Mouse (Mus musculus): ENCODE data around the gene Gm9903.
A peak's percentile ranks its signal among the peaks of the same experiment; 100 is the strongest.

Gm9903 gene

DNA sequence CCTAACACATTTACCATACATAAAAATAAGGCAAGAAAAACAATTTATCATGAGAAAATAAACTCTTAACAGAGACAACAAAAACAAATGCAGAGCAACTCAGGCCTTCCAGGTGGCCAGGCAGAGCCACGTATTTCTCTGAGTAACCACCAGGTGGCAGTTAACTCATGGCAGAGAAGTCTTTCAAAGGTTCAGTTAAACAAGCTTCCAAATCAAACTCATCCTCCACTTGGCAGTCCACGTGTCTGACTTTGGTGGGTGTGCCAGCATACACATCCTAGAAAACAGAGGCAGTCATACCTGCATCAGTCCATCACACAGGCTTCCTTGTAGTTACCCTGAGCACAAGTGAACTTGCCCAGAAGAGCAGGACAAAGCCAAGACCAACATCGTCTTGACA lies 10.9 kb downstream of the Gm9903 start:
- peak; percentile 18 to 61 for DNase-seq (ENCODE audit: low spot score in 2 of 2)

DNA sequence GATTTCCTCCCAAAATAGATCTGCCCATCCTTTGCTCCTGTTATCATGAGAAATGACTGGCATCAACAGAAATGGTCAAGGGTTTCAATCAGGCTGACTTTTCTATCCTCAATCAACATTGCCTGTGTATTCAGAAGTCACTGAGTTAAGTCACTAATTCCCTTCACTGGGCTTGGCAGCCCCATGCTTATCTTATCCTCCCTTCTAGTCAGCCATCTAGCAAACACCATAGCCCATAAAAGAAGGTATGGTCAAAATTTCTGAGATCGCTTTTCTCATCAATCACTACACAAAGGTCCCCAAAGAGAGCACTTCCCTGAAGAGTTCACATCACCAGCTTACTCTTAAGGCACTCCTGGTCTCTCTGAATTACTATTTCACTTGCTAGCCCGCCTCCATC lies 21.3 kb downstream of the Gm9903 start:
- DNase-seq (ENCODE audit: low spot score in 2 of 2): no peak

DNA sequence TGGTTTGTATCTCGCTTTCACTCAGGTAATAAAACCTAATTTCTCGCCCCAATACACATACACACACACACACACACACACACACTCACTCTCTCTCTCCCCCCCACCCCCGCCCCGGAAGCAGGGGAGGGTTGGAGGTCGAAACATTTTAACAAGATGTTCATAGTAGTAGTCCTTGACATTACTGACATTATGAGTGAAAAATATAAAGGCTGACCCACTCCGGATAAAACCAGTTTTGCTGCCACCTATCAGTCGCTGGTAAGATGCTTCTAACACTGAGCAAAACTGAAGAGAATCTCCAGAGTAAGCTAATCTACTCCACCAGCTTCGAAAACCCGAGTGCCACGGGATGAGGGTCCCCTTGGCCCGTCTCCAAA lies 21.8 kb downstream of the Gm9903 start:
- no peak for DNase-seq (ENCODE audit: low spot score in 2 of 2)

DNA sequence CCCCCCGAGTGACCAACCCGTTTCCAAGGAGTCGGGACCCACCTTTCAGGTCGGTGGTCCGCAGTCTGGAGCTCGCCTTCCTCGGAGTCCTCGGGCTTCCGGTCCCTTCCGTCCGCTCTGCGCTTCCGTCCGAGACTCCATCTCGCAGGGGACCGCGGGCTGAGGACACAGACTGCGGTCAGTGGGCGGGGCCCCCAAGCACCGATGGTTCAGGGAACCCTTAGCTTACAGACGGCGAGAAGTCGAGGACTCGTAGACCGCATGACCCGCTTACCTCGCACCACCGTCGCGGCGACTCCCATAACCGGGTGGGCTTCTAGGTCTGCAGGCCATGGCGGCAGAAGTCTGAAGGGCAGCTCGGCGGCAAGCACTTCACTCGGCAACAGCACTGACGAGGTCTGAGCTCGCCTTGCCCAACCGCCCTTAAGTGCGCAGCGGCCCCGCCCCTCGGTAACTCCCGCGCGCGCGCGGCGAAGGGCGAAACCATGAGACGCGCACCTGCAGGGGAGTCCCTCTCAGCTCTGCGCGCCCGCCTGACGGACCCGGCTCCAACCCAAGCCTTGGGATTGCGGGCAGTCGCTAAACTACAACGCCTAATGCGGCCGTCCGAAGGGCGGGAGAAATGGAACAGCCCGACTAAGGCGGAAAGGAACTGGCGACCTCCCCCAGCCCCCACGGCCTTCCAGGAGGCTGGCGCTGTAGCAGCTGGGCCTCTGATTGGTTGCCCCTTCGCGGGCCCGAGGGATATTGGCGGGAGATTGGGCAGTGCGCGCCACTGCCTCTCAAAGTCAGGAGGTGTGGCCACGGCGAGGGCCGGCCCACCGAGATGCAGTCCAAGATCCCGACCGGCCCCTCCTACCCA lies 22.4 kb downstream of the Gm9903 start, which contains the start of gene Slbp:
Gene Slbp, minus strand, starts transcription at position 654 of the 862 bp plus-strand sequence.
- DNase-seq (ENCODE audit: low spot score in 2 of 2): peak; percentile 95 to 97

DNA sequence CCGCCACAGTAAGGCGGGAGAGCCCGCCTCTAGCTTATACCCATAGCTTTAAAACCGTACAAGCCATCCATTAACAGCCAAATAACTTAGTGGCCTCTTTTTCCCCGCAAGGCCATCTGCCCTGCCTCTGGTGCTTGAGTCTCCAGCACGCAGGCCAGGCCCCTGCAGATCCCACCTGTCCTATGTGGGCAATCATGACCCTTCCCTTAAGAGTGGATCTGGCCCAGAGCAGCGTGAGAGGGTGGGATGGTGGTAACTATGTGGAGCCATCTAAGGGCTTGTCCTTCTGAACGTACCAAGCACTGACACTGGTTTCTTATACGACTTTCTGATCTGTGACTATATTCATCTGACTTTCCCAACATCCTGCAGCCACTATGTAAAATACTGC lies 23.1 kb downstream of the Gm9903 start:
- no peak for DNase-seq (ENCODE audit: low spot score in 2 of 2)

DNA sequence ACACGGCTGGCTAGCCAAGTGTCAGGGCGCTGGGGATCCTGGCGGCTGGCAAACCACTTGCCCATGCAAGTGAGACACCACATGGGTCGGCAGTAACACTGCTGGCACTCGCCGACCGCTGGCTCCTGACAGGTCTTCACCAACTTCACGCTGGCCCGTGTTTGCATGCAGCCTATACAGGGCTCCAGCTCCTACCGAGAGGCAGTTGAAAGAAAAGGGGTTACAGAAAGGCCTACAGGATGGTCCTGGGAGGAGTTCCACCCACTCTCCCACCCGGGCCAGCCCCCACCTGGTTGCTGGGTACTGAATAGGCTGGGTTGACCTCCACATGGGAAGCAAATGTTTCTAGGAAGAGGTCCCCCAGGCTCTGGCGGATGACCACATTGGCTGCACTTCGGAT lies 24.7 kb downstream of the Gm9903 start:
- DNase-seq (ENCODE audit: low spot score in 2 of 2): no peak

DNA sequence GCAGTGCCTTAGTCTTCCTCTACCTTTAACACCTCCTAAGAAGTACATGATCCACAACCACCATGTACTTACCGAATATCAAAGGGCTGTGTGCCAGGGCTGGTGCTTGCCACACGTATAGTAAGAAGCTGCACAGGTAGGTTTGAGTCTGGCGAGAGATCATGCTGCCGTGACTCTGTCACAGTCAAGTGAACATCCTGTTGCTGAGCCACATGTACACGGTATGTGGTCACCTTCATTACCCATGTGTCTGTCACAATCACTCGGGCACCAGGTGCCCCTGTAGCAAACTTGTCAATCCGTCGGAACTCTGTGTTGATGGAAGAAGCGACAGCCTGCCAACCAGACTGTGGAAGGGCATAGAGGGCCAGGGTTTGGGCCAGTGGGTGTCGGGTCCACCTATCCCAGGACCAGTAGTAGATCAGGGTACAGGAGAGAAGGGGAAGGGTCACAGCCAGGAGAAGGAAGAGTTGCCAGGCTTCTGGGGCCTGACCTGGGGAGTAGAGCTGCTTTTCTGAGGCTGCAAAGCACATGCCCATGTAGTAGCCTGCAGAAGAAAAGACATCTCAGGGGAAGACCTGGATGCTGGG lies 25.6 kb downstream of the Gm9903 start:
- no peak for DNase-seq (ENCODE audit: low spot score in 2 of 2)

DNA sequence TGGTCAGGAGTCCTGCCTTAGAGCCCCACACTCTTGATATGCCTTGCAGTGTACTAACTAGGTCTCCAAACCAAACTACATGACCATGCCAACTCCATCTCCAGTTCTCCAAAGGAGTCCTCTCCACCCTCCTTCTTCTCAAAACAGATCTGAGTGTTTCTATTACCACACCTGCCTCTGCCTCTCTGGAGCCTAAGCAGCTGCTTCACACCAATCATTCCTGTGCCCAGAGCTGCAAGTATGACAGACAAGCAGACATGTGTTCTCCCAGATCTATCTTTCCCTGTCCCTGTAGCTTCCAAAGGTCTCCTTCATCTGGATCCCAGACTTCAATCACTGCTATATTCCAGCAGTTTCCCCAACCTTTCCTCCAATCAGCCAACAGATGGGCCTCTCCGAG lies 27.0 kb downstream of the Gm9903 start:
- no peak for DNase-seq (ENCODE audit: low spot score in 2 of 2)

DNA sequence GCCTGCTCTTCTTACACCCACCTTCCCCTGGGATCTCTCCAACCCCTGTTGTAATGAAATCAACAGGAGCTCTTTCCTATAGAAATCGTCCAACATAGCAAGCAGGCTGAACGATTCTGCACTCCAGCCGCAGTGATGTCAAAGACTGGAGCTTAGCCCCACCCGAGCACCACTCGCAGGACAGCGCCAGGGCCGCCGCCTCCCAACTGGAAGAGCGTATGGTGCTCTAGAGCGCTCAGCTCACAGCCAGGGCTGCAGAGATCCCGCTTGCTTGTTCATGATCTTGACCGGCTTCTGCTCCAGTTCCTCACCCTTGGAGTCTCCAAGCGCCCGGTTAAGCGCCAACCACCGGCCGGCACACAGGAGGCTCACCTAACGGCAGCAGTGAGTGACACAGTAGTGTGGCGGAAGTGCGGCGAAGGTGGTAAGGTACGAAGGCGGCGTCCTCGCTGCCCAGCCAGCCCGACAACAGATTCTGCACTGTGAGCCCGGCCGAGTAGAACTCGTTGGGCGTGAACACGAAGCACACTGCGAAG lies 27.6 kb downstream of the Gm9903 start:
- DNase-seq (ENCODE audit: low spot score in 2 of 2): peak in 1 of 2 experiments; percentile 85

DNA sequence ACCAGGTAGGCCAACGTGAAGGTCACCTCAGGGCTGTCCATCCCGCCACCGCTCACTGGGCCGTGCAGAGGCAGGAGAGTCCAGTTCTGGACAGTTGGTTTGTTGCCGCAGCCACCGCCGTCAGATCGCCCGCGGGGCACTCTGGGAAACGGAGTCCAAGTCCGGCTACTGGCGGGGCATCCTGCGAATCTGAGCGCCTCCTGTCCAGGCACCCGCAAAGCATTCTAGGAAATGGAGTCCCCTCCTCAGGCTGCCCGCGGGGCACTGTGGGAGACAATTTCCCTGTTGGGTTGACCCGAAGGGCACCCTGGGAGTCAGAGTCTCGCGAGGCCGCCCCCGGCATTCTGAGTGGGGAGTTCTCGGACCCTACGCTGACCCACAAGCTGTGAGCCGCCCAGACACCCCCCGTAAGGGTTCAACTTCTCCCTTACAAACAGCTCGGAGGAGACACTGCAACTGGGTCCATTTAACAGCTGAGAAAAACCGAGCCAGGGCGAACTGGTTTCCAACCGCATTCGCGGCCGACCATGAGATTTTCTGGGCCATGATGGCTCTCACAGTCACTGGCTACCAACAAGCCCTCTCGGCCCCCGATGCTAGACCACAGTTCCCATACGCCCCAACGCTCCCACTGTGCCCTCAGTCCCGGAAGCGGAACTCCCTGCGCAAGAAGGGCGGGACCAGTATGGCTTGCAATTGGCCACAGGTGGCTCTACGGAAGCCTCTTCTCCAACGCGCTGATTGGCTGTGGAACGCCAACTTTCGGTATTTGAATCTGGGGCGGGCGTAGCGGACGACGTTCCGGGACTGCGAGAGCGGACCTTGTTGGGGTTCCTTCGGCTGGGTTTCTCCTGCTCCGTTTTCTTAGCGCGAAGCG lies 28.3 kb downstream of the Gm9903 start, which contains the start of the genes Tacc3 and Tmem129:
Gene Tacc3, plus strand, starts transcription at position 342 of the 877 bp plus-strand sequence.
Gene Tmem129, minus strand, starts transcription at position 630 of the 877 bp plus-strand sequence.
- peak; percentile 92 to 97 for DNase-seq (ENCODE audit: low spot score in 2 of 2)

DNA sequence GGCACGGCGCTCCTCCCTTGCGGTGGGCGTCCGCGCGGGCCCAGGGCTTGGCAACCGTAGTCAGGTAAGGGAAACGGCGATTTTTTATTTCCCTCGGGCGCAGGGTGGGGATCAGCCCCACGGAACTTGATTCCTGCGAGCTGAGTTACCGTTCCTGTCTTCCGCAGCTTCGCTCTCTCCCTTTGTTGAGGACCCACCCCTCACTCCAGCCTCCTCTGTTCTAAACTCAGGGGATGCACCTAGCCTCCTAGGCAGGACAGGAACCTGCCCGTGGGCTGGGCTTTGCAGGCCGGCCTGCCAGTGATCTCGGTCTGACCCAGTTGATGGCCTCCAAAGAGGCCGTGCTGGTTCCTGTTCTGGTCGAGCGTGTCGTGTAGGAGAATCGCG lies 28.9 kb downstream of the Gm9903 start:
- DNase-seq (ENCODE audit: low spot score in 2 of 2): no peak

DNA sequence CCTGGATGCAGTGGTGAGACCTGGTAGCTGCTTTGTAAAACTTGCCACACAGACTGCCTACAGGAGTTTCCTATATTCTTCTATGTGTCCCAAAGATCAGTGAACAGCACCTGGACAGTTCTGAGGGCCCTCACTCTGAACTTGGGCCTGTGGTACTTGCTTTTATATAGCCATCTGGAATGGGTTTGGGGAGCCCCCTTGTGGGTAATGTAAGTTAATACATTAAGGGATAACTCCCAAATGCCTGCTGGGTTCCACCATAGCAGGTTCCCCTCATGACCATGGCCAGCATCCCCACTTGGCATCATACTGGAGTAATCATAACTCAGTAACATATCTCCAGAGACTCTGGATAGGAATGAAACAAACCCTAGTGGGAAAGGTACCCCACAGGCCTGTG lies 38.5 kb downstream of the Gm9903 start:
- DNase-seq (ENCODE audit: low spot score in 2 of 2): peak in 1 of 2 experiments; percentile 57

DNA sequence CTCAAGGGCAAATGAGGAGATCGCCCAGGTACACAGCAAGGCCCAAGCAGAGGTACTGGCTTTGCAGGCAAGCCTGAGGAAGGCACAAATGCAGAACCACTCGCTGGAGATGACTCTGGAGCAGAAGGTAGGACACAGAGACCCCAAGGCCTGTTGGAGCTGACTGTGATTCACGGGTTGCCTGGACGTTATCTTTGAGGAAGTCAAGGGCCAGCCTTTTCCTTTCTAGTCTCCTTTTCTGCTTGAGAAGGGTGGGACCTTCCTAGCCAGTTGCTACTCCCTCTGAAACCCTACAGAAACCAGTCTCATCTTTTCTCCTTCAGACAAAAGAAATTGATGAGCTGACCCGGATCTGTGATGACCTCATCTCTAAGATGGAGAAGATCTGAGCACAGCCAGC lies 41.9 kb downstream of the Gm9903 start:
- DNase-seq (ENCODE audit: low spot score in 2 of 2): no peak

DNA sequence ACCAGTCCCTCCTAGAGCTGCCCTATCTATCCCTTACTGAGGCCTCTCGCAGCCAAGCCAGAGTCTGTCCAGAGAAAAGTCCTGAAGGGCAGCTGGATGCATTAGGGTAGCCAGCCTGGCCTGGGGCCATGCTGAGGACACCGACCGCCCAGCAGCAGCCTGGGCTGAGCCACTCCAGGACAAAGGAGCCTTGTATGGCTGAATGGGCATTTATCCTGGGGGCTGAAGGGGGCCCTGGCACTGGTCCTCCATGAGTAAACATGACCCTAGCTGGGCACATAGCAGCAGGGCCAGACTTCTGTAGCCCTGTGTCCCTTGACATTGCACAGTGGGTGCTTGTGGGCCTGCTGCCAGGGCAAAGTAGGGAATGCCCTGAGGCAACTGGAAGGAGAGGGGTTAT lies 44.7 kb downstream of the Gm9903 start:
- no peak for DNase-seq (ENCODE audit: low spot score in 2 of 2)

DNA sequence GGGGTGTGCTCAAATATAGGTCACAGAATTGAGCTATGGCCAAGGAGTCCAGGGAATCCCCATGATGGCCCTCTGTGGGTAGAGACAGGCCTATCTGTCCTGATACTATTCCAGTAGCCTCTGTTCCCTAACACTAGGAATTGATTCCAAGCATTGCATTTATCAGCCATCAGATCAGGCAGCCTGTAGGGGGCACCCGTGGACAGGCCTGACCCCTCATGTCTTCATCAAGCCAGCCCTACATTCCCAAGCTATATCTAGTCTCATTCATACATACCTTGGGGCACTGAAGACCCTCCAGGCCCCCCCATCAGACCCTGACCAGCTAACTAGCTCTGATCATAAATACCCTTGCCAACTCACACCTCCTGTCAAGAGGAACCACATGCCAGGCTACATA lies 46.2 kb downstream of the Gm9903 start:
- DNase-seq (ENCODE audit: low spot score in 2 of 2): peak in 1 of 2 experiments; percentile 67

DNA sequence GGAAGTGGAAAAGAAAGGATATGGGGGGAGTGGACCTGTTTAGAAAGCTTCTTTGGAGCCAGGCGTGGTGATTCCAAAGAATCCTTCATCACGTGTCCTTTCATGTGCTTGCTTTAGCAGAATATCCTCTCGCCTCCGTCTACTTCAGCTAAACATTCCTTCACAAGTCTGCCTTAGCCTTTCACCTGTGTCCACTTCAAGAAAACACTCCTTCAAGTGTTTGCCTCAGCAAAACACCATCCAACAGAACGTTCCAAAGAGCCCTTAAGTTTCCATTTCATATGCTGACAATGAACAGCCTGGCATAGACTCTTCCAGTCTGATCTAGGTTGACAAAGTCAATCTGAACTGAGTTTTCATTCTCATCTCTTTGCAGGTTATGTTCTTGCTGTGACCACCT lies 48.5 kb downstream of the Gm9903 start:
- no peak for DNase-seq (ENCODE audit: low spot score in 2 of 2)

DNA sequence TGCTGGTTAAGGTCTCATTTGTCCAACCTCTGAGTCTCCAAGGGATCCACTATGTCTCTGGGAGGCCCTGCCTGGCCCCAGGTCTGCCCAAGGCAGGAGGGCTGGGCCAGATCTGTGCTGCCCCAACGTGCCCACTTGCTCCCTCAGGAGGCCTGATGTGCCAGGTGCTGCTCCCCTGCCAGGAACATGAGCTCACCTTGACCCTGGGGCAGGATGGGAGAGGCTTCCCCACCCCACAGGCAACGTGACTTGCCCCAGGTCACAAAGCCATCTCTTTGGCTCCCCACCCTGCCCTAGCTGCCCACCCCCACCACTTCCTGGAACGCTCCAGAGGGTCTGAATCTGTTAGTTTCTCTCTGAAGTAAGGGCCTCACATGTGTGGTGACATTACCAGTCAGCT lies 51.3 kb downstream of the Gm9903 start:
- no peak for DNase-seq (ENCODE audit: low spot score in 2 of 2)

Data from spleen, postnatal 10 days (tissue).